Mouse (Mus musculus) kidney, postnatal 0 days (tissue): Measurements from ENCODE around the gene Kcnab2. TPM values are rescaled to one million over a fixed set of nuclear protein-coding genes. Genes with fewer than 3 reads are reported as not detected.

ENCODE experiments used
- ATAC-seq: fragments of 200-750 bp; cut with Nextera tagmentation; replicated peaks from 2 replicates; pipeline ENCODE4 v1.8.0; 2017; ENCODE audit warnings: low read depth, moderate number of reproducible peaks, moderate TSS enrichment, moderate library complexity; ENCODE audit not compliant: low FRiP score
- DNase-seq: peaks from one replicate; pipeline ENCODE4 v3.0.0-alpha.2; 2016; ENCODE audit warnings: low spot score
- H3K27ac ChIP-seq: fragments of 300-500 bp; sonication (generic); 2 replicates; pipeline ENCODE4 v1.5.1; 2014; ENCODE audit warnings: mild to moderate bottlenecking
- H3K27me3 ChIP-seq: fragments of 300-500 bp; sonication (generic); 2 replicates; pipeline ENCODE4 v1.6.1; 2014; ENCODE audit warnings: low read length, mixed read lengths; ENCODE audit not compliant: insufficient read depth
- H3K36me3 ChIP-seq: fragments of 300-500 bp; sonication (generic); 2 replicates; pipeline ENCODE4 v1.6.1; 2014; ENCODE audit warnings: low read length, mixed read lengths; ENCODE audit not compliant: insufficient read depth
- H3K4me1 ChIP-seq: fragments of 300-500 bp; sonication (generic); replicated peaks from 2 replicates; pipeline ENCODE4 v1.6.1; 2014; ENCODE audit warnings: antibody characterized with exemption, low read length, mixed read lengths; ENCODE audit not compliant: insufficient read depth
- H3K4me2 ChIP-seq: fragments of 300-500 bp; sonication (generic); 2 replicates; pipeline ENCODE4 v1.6.1; 2014; ENCODE audit warnings: mild to moderate bottlenecking, low read length, moderate library complexity, mixed read lengths
- H3K4me3 ChIP-seq: fragments of 300-500 bp; sonication (generic); replicated peaks from 2 replicates; pipeline ENCODE4 v1.5.1; 2014; ENCODE audit warnings: low read depth, low read length
- H3K9ac ChIP-seq: fragments of 300-500 bp; sonication (generic); 2 replicates; pipeline ENCODE4 v1.6.1; 2014; ENCODE audit warnings: low read depth, low read length
- H3K9me3 ChIP-seq: fragments of 300-500 bp; sonication (generic); replicated peaks from 2 replicates; pipeline ENCODE4 v1.6.1; 2016; ENCODE audit warnings: low read length, inconsistent platforms, mixed read lengths
- CTCF ChIP-seq: IDR thresholded peaks from 2 replicates; pipeline ENCODE4 v1.5.1; 2016; ENCODE audit warnings: antibody characterized with exemption, low read depth, mild to moderate bottlenecking, moderate library complexity
- WGBS: fragments of 180-500 bp; shearing (Covaris S2); extraction: QIAGEN DNeasy Blood & Tissue Kit; methylation state at CpG from one replicate; pipeline ENCODE4 v1.1.7; 2014; 5-methylcytosine and 5-hydroxymethylcytosine counted together
- polyA plus RNA-seq: library from polyadenylated mRNA; unstranded; fragments of >200 nt; fragmentation: Nextera tagmentation; extraction: Ambion mirVana; gene quantifications from 2 replicates; pipeline ENCODE4 v1.2.1, GENCODE M21; 2015

Kcnab2 gene
- polyA plus RNA-seq, 1 experiment from 2014 or later, result 3.1 TPM

- no peak overlapping the region for H3K9ac ChIP-seq
- H3K9me3 ChIP-seq, result no peaks in the 10 kb centered on the region
- H3K27ac ChIP-seq, result no peak overlapping the region
- TF ChIP-seq CTCF, result no peak
- WGBS, result 10% methylated on average over 11 of the region's 11 CpGs
- no peaks in the 10 kb centered on the region for H3K27me3 ChIP-seq
- DNase-seq, result no peak
- H3K4me3 ChIP-seq, result no peak overlapping the region
- H3K36me3 ChIP-seq, result no peaks in the 10 kb centered on the region
- no peak for ATAC-seq
- H3K4me2 ChIP-seq, result no peak overlapping the region
- peaks cover 6% of the 10 kb centered on the region; the same call in 1 of the 2 replicates for H3K4me1 ChIP-seq
These were observed 118.0 kb downstream of the Kcnab2 start for GRCm38 (mm10) chr4:152359700-152360099.

- Histone ChIP-seq H3K27me3 (0 out of 2 replicates have a peak, but pooled peaks cover 6% of the 10 kb centered on the region), H3K4me3 (no peak overlapping the region), H3K36me3 (no peaks in the 10 kb centered on the region), H3K4me2 (no peak overlapping the region), H3K9ac (no peak overlapping the region), H3K4me1 (no peaks in the 10 kb centered on the region; the same call in 1 of the 2 replicates), H3K27ac (no peak overlapping the region), H3K9me3 (no peaks in the 10 kb centered on the region)
- ATAC-seq, result no peak
- WGBS, result 76% methylated on average over 7 of the region's 7 CpGs
- no peak for DNase-seq
- no peak for TF ChIP-seq CTCF
These were observed 122.0 kb downstream of the Kcnab2 start for GRCm38 (mm10) chr4:152355672-152356071.

- Histone ChIP-seq H3K27me3 (0 out of 2 replicates have a peak, but pooled peaks cover 8% of the 10 kb centered on the region), H3K4me1 (no peaks in the 10 kb centered on the region), H3K4me3 (no peak overlapping the region), H3K27ac (no peak overlapping the region), H3K4me2 (no peak overlapping the region), H3K9ac (no peak overlapping the region), H3K36me3 (no peaks in the 10 kb centered on the region), H3K9me3 (no peaks in the 10 kb centered on the region)
- no peak for DNase-seq
- no peak for TF ChIP-seq CTCF
- 59% methylated on average over 14 of the region's 14 CpGs for WGBS
- ATAC-seq, result no peak
These were observed 123.6 kb downstream of the Kcnab2 start for GRCm38 (mm10) chr4:152353886-152354637.

- H3K27ac ChIP-seq, result no peak overlapping the region
- DNase-seq (peak; percentile 58), ATAC-seq (0 out of 2 replicates have a peak, but pooled peaks have one; percentile 3)
- H3K27me3 ChIP-seq, result 0 out of 2 replicates have a peak, but pooled peaks cover 8% of the 10 kb centered on the region
- no peak overlapping the region for H3K4me3 ChIP-seq
- no peaks in the 10 kb centered on the region for H3K9me3 ChIP-seq
- no peak for TF ChIP-seq CTCF
- H3K4me1 ChIP-seq, result no peaks in the 10 kb centered on the region
- H3K36me3 ChIP-seq, result no peaks in the 10 kb centered on the region
- no peak overlapping the region for H3K9ac ChIP-seq
- no peak overlapping the region for H3K4me2 ChIP-seq
- WGBS, result 17% methylated on average over 14 of the region's 14 CpGs
These were observed 126.0 kb downstream of the Kcnab2 start for GRCm38 (mm10) chr4:152351422-152352305.

GRCm38 (mm10) chr4:152350722-152351421, 126.8 kb downstream of the Kcnab2 start:
- no peaks in the 10 kb centered on the region for H3K36me3 ChIP-seq
- DNase-seq (no peak), ATAC-seq (no peak)
- H3K4me1 ChIP-seq, result no peaks in the 10 kb centered on the region
- no peaks in the 10 kb centered on the region for H3K9me3 ChIP-seq
- H3K27ac ChIP-seq, result no peak overlapping the region
- 17% methylated on average over 8 of the region's 8 CpGs for WGBS
- no peak overlapping the region for H3K4me3 ChIP-seq
- H3K4me2 ChIP-seq, result no peak overlapping the region
- 0 out of 2 replicates have a peak, but pooled peaks cover 8% of the 10 kb centered on the region for H3K27me3 ChIP-seq
- no peak for TF ChIP-seq CTCF
- H3K9ac ChIP-seq, result no peak overlapping the region
